Mouse (Mus musculus): ENCODE data around the gene Hs3st2. TPM values are rescaled to one million over a fixed set of nuclear protein-coding genes. Genes with fewer than 3 reads are reported as not detected.

The Hs3st2 gene
- polyA plus RNA-seq, 1 experiment from 2014 or later, result 1.4 TPM

- H3K4me3 ChIP-seq (ENCODE audit: low read length), result no peak overlapping the region
- H3K27ac ChIP-seq (ENCODE audit: low read length), result no peak overlapping the region
- H3K36me3 ChIP-seq (ENCODE audit: insufficient read depth, low read length), result no peaks in the 10 kb centered on the region
- no peak overlapping the region for H3K9ac ChIP-seq (replicated peaks; ENCODE audit: low read length)
- 86% methylated on average over 4 of the region's 4 CpGs for WGBS
- H3K4me2 ChIP-seq (replicated peaks; ENCODE audit: low read depth, low read length), result no peak overlapping the region
- no peaks in the 10 kb centered on the region for H3K27me3 ChIP-seq (ENCODE audit: insufficient read depth, low read length)
- no peaks in the 10 kb centered on the region for H3K4me1 ChIP-seq (ENCODE audit: insufficient read depth, low read length)
- no peak for ATAC-seq (ENCODE audit: low FRiP score, low TSS enrichment)
- H3K9me3 ChIP-seq (ENCODE audit: low read length), result no peaks in the 10 kb centered on the region
These were observed 92.9 kb downstream of the Hs3st2 start for GRCm38 (mm10) chr7:121484590-121484989.

GRCm38 (mm10) chr7:121485266-121485665, 93.6 kb downstream of the Hs3st2 start:
- H3K4me3 ChIP-seq (ENCODE audit: low read length), result no peak overlapping the region
- 61% methylated on average over 2 of the region's 2 CpGs for WGBS
- no peaks in the 10 kb centered on the region for H3K27me3 ChIP-seq (ENCODE audit: insufficient read depth, low read length)
- H3K9ac ChIP-seq (replicated peaks; ENCODE audit: low read length), result no peak overlapping the region
- H3K4me1 ChIP-seq (ENCODE audit: insufficient read depth, low read length), result no peaks in the 10 kb centered on the region
- no peaks in the 10 kb centered on the region for H3K9me3 ChIP-seq (ENCODE audit: low read length)
- no peak for ATAC-seq (ENCODE audit: low FRiP score, low TSS enrichment)
- no peaks in the 10 kb centered on the region for H3K36me3 ChIP-seq (ENCODE audit: insufficient read depth, low read length)
- H3K4me2 ChIP-seq (replicated peaks; ENCODE audit: low read depth, low read length), result no peak overlapping the region
- H3K27ac ChIP-seq (ENCODE audit: low read length), result no peak overlapping the region

GRCm38 (mm10) chr7:121487291-121487690, 95.6 kb downstream of the Hs3st2 start:
- Histone ChIP-seq H3K4me3 (ENCODE audit: low read length) (no peak overlapping the region), H3K4me2 (replicated peaks; ENCODE audit: low read depth, low read length) (no peak overlapping the region), H3K4me1 (ENCODE audit: insufficient read depth, low read length) (no peaks in the 10 kb centered on the region), H3K9ac (replicated peaks; ENCODE audit: low read length) (no peak overlapping the region), H3K27ac (ENCODE audit: low read length) (no peak overlapping the region), H3K27me3 (ENCODE audit: insufficient read depth, low read length) (no peaks in the 10 kb centered on the region), H3K9me3 (ENCODE audit: low read length) (no peaks in the 10 kb centered on the region), H3K36me3 (ENCODE audit: insufficient read depth, low read length) (no peaks in the 10 kb centered on the region)
- 70% methylated on average over 6 of the region's 6 CpGs for WGBS
- ATAC-seq (ENCODE audit: low FRiP score, low TSS enrichment), result no peak

GRCm38 (mm10) chr7:121489401-121489800, 97.7 kb downstream of the Hs3st2 start:
- Histone ChIP-seq H3K9me3 (ENCODE audit: low read length) (no peaks in the 10 kb centered on the region), H3K27me3 (ENCODE audit: insufficient read depth, low read length) (no peaks in the 10 kb centered on the region), H3K4me2 (replicated peaks; ENCODE audit: low read depth, low read length) (no peak overlapping the region), H3K36me3 (ENCODE audit: insufficient read depth, low read length) (no peaks in the 10 kb centered on the region), H3K4me1 (ENCODE audit: insufficient read depth, low read length) (no peaks in the 10 kb centered on the region), H3K9ac (replicated peaks; ENCODE audit: low read length) (no peak overlapping the region), H3K27ac (ENCODE audit: low read length) (no peak overlapping the region), H3K4me3 (ENCODE audit: low read length) (no peak overlapping the region)
- ATAC-seq (ENCODE audit: low FRiP score, low TSS enrichment), result no peak
- 76% methylated on average over 9 of the region's 9 CpGs for WGBS

DNA sequence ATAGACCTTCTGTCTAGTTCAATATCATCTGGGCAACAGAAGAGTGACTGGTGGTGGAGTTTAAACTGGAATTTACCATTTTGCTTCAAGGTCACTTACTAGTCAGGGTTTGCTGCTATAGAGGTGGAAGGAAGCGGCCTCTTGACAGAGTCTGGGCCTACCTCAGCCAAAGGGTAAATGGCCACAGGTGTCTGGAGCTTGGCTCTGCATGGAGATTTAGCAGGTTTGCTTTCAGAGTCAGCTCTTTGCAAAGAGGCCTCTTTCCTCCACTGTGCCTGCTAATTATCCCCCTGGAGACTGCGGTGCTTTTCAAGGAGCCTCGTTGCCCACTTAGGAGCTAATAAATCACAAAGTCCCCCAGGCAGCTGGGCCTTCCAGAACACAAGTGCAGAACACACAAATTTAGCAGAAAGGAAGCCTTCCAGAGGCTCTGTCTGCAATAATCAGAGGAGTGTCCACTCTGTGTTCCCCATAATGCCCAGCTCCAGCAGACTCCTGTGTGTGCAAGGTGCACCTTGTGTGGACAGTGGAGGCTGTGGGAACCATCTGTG, 99.9 kb downstream of the Hs3st2 start:
- no peak for ATAC-seq (ENCODE audit: low FRiP score, low TSS enrichment)
- WGBS, result 34% methylated on average over 3 of the region's 3 CpGs

GRCm38 (mm10) chr7:121500516-121500915, 108.9 kb downstream of the Hs3st2 start:
- WGBS, result 92% methylated on average over 17 of the region's 17 CpGs
- H3K36me3 ChIP-seq (ENCODE audit: insufficient read depth, low read length), result no peaks in the 10 kb centered on the region
- H3K9ac ChIP-seq (replicated peaks; ENCODE audit: low read length), result no peak overlapping the region
- no peaks in the 10 kb centered on the region for H3K27me3 ChIP-seq (ENCODE audit: insufficient read depth, low read length)
- no peaks in the 10 kb centered on the region for H3K4me1 ChIP-seq (ENCODE audit: insufficient read depth, low read length)
- no peaks in the 10 kb centered on the region for H3K9me3 ChIP-seq (ENCODE audit: low read length)
- no peak overlapping the region for H3K4me2 ChIP-seq (replicated peaks; ENCODE audit: low read depth, low read length)
- H3K4me3 ChIP-seq (ENCODE audit: low read length), result no peak overlapping the region
- no peak for ATAC-seq (ENCODE audit: low FRiP score, low TSS enrichment)
- H3K27ac ChIP-seq (ENCODE audit: low read length), result no peak overlapping the region

More for the DNA sequence above, 99.9 kb downstream of the Hs3st2 start:
- Histone ChIP-seq H3K27ac (ENCODE audit: low read length) (no peak overlapping the region), H3K9me3 (ENCODE audit: low read length) (no peaks in the 10 kb centered on the region), H3K4me3 (ENCODE audit: low read length) (no peak overlapping the region), H3K27me3 (ENCODE audit: insufficient read depth, low read length) (no peaks in the 10 kb centered on the region), H3K4me1 (ENCODE audit: insufficient read depth, low read length) (no peaks in the 10 kb centered on the region), H3K9ac (replicated peaks; ENCODE audit: low read length) (no peak overlapping the region), H3K4me2 (replicated peaks; ENCODE audit: low read depth, low read length) (no peak overlapping the region), H3K36me3 (ENCODE audit: insufficient read depth, low read length) (no peaks in the 10 kb centered on the region)

DNA sequence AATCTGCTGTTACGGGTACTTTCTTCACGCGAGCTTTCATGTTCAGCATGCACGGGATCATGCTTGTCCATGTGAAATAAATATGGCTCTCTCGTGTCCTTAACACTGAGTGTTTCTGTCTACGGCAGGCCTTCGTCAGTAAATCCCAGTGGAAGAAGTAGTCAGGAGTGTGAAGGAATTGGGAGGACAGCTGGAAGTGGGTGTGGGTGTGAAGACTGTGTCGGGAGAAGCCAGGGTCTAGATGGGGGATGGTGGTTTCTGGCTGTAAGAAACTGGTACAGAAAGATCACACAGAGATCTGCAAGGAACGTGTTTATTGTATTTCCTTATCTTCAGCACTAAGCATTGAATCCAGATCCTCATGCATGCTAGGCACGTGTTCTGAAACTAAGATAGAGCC, 110.0 kb downstream of the Hs3st2 start:
- Histone ChIP-seq H3K4me1 (ENCODE audit: insufficient read depth, low read length) (no peaks in the 10 kb centered on the region), H3K27ac (ENCODE audit: low read length) (no peak overlapping the region), H3K4me3 (ENCODE audit: low read length) (no peak overlapping the region), H3K27me3 (ENCODE audit: insufficient read depth, low read length) (no peaks in the 10 kb centered on the region), H3K9ac (replicated peaks; ENCODE audit: low read length) (no peak overlapping the region), H3K36me3 (ENCODE audit: insufficient read depth, low read length) (no peaks in the 10 kb centered on the region), H3K4me2 (replicated peaks; ENCODE audit: low read depth, low read length) (no peak overlapping the region), H3K9me3 (ENCODE audit: low read length) (no peaks in the 10 kb centered on the region)
- WGBS, result 78% methylated on average over 10 of the region's 10 CpGs
- ATAC-seq (ENCODE audit: low FRiP score, low TSS enrichment), result no peak

DNA sequence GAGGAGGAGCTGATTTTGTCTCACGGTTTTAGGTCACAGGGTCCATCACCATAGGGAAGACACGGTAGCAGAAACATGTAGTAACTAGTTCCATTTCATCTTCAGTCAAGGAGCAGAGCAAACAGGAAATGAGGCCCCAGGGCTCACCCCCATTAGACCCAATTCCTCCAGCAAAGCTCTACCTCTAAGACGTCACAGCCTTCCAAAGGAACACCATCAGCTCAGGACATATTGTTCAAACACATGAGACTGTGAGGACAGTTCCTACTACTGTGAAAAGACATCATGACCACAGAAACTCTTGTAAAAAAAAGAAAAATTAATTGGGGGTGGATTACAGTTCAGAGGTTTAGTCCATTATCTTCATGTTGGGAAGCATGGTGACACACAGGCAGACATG, 125.1 kb downstream of the Hs3st2 start:
- no peak overlapping the region for H3K4me2 ChIP-seq (replicated peaks; ENCODE audit: low read depth, low read length)
- WGBS, result 52% methylated on average over 3 of the region's 3 CpGs
- 0 out of 2 replicates have a peak, but pooled peaks cover 3% of the 10 kb centered on the region for H3K9me3 ChIP-seq (ENCODE audit: low read length)
- H3K9ac ChIP-seq (replicated peaks; ENCODE audit: low read length), result no peak overlapping the region
- no peak for ATAC-seq (ENCODE audit: low FRiP score, low TSS enrichment)
- no peak overlapping the region for H3K4me3 ChIP-seq (ENCODE audit: low read length)
- H3K36me3 ChIP-seq (ENCODE audit: insufficient read depth, low read length), result no peaks in the 10 kb centered on the region
- H3K27me3 ChIP-seq (ENCODE audit: insufficient read depth, low read length), result no peaks in the 10 kb centered on the region
- H3K4me1 ChIP-seq (ENCODE audit: insufficient read depth, low read length), result no peaks in the 10 kb centered on the region
- H3K27ac ChIP-seq (ENCODE audit: low read length), result no peak overlapping the region

GRCm38 (mm10) chr7:121517165-121517591, 125.5 kb downstream of the Hs3st2 start:
- Histone ChIP-seq H3K27ac (ENCODE audit: low read length) (no peak overlapping the region), H3K9ac (replicated peaks; ENCODE audit: low read length) (no peak overlapping the region), H3K4me3 (ENCODE audit: low read length) (no peak overlapping the region), H3K27me3 (ENCODE audit: insufficient read depth, low read length) (no peaks in the 10 kb centered on the region), H3K4me2 (replicated peaks; ENCODE audit: low read depth, low read length) (no peak overlapping the region), H3K36me3 (ENCODE audit: insufficient read depth, low read length) (no peaks in the 10 kb centered on the region), H3K9me3 (ENCODE audit: low read length) (0 out of 2 replicates have a peak, but pooled peaks cover 3% of the 10 kb centered on the region), H3K4me1 (ENCODE audit: insufficient read depth, low read length) (no peaks in the 10 kb centered on the region)
- WGBS, result 84% methylated on average over 3 of the region's 3 CpGs
- ATAC-seq (ENCODE audit: low FRiP score, low TSS enrichment), result no peak

DNA sequence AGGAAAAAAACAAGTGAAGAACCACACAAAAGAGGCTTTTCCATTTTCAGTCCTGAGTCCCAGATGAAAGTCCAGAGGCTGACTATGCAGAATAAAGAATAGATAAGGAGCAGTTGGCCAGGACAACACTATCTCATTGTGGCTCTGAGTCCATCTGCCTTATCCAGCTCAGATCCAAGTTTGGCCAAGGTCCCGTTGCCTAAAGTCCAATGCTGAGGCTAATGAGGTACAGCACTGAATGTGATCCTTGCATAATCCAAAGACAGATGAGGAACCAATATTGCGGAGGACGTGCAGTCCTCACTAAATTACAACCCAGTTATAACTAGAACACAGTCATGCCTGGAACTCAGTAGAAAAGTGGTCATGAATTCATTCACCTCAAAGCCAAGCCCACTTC, 130.5 kb downstream of the Hs3st2 start:
- H3K9me3 ChIP-seq (ENCODE audit: low read length), result peaks cover 7% of the 10 kb centered on the region; the same call in 1 of the 2 replicates
- WGBS, result 91% methylated on average over 3 of the region's 3 CpGs
- no peaks in the 10 kb centered on the region for H3K27me3 ChIP-seq (ENCODE audit: insufficient read depth, low read length)
- H3K4me1 ChIP-seq (ENCODE audit: insufficient read depth, low read length), result no peaks in the 10 kb centered on the region
- no peak overlapping the region for H3K27ac ChIP-seq (ENCODE audit: low read length)
- no peak overlapping the region for H3K4me3 ChIP-seq (ENCODE audit: low read length)
- H3K36me3 ChIP-seq (ENCODE audit: insufficient read depth, low read length), result no peaks in the 10 kb centered on the region
- ATAC-seq (ENCODE audit: low FRiP score, low TSS enrichment), result no peak
- no peak overlapping the region for H3K9ac ChIP-seq (replicated peaks; ENCODE audit: low read length)
- H3K4me2 ChIP-seq (replicated peaks; ENCODE audit: low read depth, low read length), result no peak overlapping the region

All from kidney, embryonic 16.5 days (tissue).